In the genomic region with DNA sequence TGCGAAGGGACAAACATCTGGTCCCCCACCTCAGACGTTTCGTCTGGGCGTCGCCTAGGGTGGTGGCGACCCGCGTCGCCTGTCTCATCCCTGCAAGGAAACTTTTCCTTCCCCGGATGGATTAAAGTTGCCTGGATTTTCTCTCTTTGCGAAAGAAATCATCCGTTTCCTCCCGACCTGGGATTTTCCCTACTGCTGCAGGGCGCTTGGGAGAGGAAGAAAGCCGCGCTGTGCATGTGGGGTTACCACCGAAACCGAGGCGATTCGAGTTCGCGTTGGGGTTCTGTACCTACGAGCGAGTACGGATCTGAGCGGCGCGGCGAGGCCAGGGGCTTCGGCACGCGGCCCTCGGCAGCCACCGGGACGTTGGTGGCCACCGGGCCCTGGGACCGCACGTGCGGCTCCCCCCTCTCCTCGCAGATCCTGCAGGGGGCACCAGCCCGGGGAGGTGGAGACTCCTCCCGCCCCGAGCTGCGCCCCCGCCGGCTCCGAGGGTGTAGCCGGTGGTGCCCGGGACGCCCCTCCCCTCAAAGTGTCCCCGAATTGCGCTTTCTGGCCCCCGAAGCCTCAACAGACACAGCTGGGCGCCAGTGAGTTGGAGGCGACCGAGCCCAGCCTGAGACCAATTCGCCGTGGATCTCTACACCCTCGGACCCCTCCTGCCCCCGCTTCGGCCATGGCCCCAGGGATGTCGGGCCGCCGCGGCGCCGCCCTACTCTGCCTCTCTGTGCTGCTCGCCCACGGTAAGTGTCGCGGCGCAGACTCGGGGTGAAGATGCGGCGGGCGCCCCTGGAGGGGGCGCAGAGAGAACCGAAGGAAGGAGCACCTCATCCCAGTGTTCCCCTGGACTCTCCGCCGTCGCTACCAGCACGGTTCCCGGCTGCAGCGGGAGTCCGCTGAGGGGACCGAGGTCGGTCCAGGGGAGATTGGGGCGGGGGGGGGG, we compare ENCODE assay signal across 8 mouse cellular contexts. TPM values are rescaled to one million over a fixed set of nuclear protein-coding genes. Genes with fewer than 3 reads are reported as not detected.
DNase-seq lines count a peak whose midpoint lies in the region; ATAC-seq and TF ChIP-seq lines count a peak whose summit lies in the region.

Gene Tmem132e (plus strand): TSS at position 530 of the 943 bp plus-strand sequence.

- TF ChIP-seq POLR2A in small intestine, adult 2 months (IDR thresholded peaks at IDR 0.05; ENCODE audit: low read depth, low read length): no peak

- H3K4me1 ChIP-seq in E14TG2a.4 (replicated peaks; ENCODE audit: low read depth, low read length): peaks cover 30% of the 10 kb centered on the region
- peaks cover 36% of the 10 kb centered on the region for H3K4me1 ChIP-seq in limb, embryonic 15.5 days
- no peaks in the 10 kb centered on the region for H3K4me1 ChIP-seq in small intestine, adult 2 months (ENCODE audit: control insufficient read depth, insufficient read depth, insufficient read length, low read length)

- WGBS in limb, embryonic 15.5 days: under 1% methylated on average over 87 of the region's 88 CpGs
- WGBS in small intestine, adult 2 months: 1% methylated on average over 87 of the region's 88 CpGs

- intact Hi-C loops in gastrocnemius, adult 2 months (cut with DNase I): no loop called here
- intact Hi-C loops in gastrocnemius, postnatal 14 days (cut with DNase I; ENCODE audit: low total_unique reads): no loop called here
- intact Hi-C loops in heart, postnatal 10 days (cut with DNase I): no loop called here

- 0 out of 2 replicates have a peak within 1 kb of the TSS, but pooled peaks have one; percentile 31 for H3K9ac ChIP-seq in limb, embryonic 15.5 days

- no peaks in the 10 kb centered on the region for H3K36me3 ChIP-seq in E14TG2a.4 (ENCODE audit: insufficient read depth, low read length)
- H3K36me3 ChIP-seq in limb, embryonic 15.5 days: no peaks in the 10 kb centered on the region
- H3K36me3 ChIP-seq in small intestine, adult 2 months (ENCODE audit: control insufficient read depth, insufficient read depth, low read length): no peaks in the 10 kb centered on the region

- no peak for ATAC-seq in limb, embryonic 15.5 days (ENCODE audit: insufficient number of reproducible peaks, low FRiP score, low TSS enrichment, low read depth)
- no peak for ATAC-seq in activated CD4-positive, CD25-positive, alpha-beta regulatory T cell, adult 4 months

- peaks cover 12% of the 10 kb centered on the region; the same call in 1 of the 2 replicates for H3K9me3 ChIP-seq in E14TG2a.4 (ENCODE audit: low read length)
- no peaks in the 10 kb centered on the region for H3K9me3 ChIP-seq in limb, embryonic 15.5 days

- no peak within 1 kb of the TSS for H3K27ac ChIP-seq in gastrocnemius, adult 2 months
- H3K27ac ChIP-seq in limb, embryonic 15.5 days: no peak within 1 kb of the TSS
- H3K27ac ChIP-seq in small intestine, adult 2 months (ENCODE audit: insufficient read depth, low read depth, low read length): no peak within 1 kb of the TSS

- H3K4me2 ChIP-seq in limb, embryonic 15.5 days: peak within 1 kb of the TSS; percentile 95

- peak within 1 kb of the TSS; percentile 65 for H3K4me3 ChIP-seq in gastrocnemius, adult 2 months
- peak within 1 kb of the TSS; percentile 77 for H3K4me3 ChIP-seq in E14TG2a.4 (replicated peaks; ENCODE audit: low read length)
- H3K4me3 ChIP-seq in limb, embryonic 15.5 days: peak within 1 kb of the TSS; percentile 55
- peak within 1 kb of the TSS; percentile 56 for H3K4me3 ChIP-seq in small intestine, adult 2 months (ENCODE audit: low read depth, low read length)

- no peak for TF ChIP-seq CTCF in gastrocnemius, adult 2 months (IDR thresholded peaks at IDR 0.05)
- TF ChIP-seq CTCF in E14TG2a.4 (conservative IDR thresholded peaks at IDR 0.05; ENCODE audit: low read length): no peak
- TF ChIP-seq CTCF in small intestine, adult 2 months (IDR thresholded peaks at IDR 0.05; ENCODE audit: extremely low read depth, insufficient read length, insufficient replicate concordance, low read depth, low read length): no peak

- peaks cover 96% of the 10 kb centered on the region for H3K27me3 ChIP-seq in E14TG2a.4 (ENCODE audit: insufficient read depth, low read length)
- peaks cover 95% of the 10 kb centered on the region for H3K27me3 ChIP-seq in limb, embryonic 15.5 days
- H3K27me3 ChIP-seq in small intestine, adult 2 months (ENCODE audit: control insufficient read depth, insufficient read depth, low read length): peaks cover 38% of the 10 kb centered on the region

- no peak for DNase-seq in gastrocnemius, adult 2 months
- DNase-seq in gastrocnemius, postnatal 14 days: no peak
- peak; percentile 60 for DNase-seq in embryo, embryonic 10 days (ENCODE audit: low spot score)
- DNase-seq in heart, postnatal 10 days: peak; percentile 4 to 5

RNA-seq across cellular contexts. Expression of gene Tmem132e, which starts in this region (rescaled TPM):
- not detected for total RNA-seq in gastrocnemius, adult 2 months (2021)
- under 1 TPM; 0.16 to 0.41 TPM for total RNA-seq in gastrocnemius, postnatal 14 days (2021)
- under 1 TPM; 0.05 to 0.12 TPM for total RNA-seq in heart, postnatal 10 days (2021)
- 0.56 and 0.67 TPM in 2 replicates for polyA plus RNA-seq in limb, embryonic 15.5 days (2015; fragmentation: Nextera tagmentation; extraction: Ambion mirVana)
- 2.5 and 3.7 TPM in 2 replicates for polyA plus RNA-seq in small intestine, adult 2 months (2012; rRNA removed)
- not detected for polyA plus RNA-seq in activated CD4-positive, CD25-positive, alpha-beta regulatory T cell, adult 4 months (2017; shearing (Covaris generic))

Comparison
In these comparisons a context has a peak if more than half of its experiments do, and no peak if none do; other contexts are left out.
1. Peak in DNase-seq in heart, postnatal 10 days; RNA of the gene not detected or under 1 TPM.